Mouse (Mus musculus): ENCODE data around the gene Nfia. TPM values are rescaled to one million over a fixed set of nuclear protein-coding genes. Genes with fewer than 3 reads are reported as not detected.

Nfia gene
- polyA plus RNA-seq, 1 experiment: 8.1 TPM

GRCm38 (mm10) chr4:97775059-97775458, 2.5 kb downstream of the Nfia start:
- Histone ChIP-seq H3K4me3 (ENCODE audit: insufficient read depth, low read length) (peak overlapping the region; percentile 66), H3K4me1 (ENCODE audit: control insufficient read depth, insufficient read depth, low read length) (peaks cover 24% of the 10 kb centered on the region), H3K27ac (ENCODE audit: insufficient read depth, low read depth, low read length) (peak overlapping the region; percentile 32; the same call in 1 of the 2 replicates)
- TF ChIP-seq POLR2A (IDR thresholded peaks at IDR 0.05; ENCODE audit: borderline replicate concordance, low read depth, low read length) (no peak), CTCF (IDR thresholded peaks at IDR 0.05; ENCODE audit: low read depth, low read length) (no peak)

- peak overlapping the region; percentile 66 for H3K4me3 ChIP-seq (ENCODE audit: insufficient read depth, low read length)
- H3K27ac ChIP-seq (ENCODE audit: insufficient read depth, low read depth, low read length): peak overlapping the region; percentile 28; the same call in 1 of the 2 replicates
- no peak for TF ChIP-seq POLR2A (IDR thresholded peaks at IDR 0.05; ENCODE audit: borderline replicate concordance, low read depth, low read length)
- no peak for TF ChIP-seq CTCF (IDR thresholded peaks at IDR 0.05; ENCODE audit: low read depth, low read length)
- H3K4me1 ChIP-seq (ENCODE audit: control insufficient read depth, insufficient read depth, low read length): peaks cover 25% of the 10 kb centered on the region
These were observed 3.1 kb downstream of the Nfia start for GRCm38 (mm10) chr4:97775494-97776265.

- Histone ChIP-seq H3K4me3 (ENCODE audit: insufficient read depth, low read length) (peak overlapping the region; percentile 72), H3K4me1 (ENCODE audit: control insufficient read depth, insufficient read depth, low read length) (peaks cover 23% of the 10 kb centered on the region), H3K27ac (ENCODE audit: insufficient read depth, low read depth, low read length) (peak overlapping the region; percentile 37; the same call in 1 of the 2 replicates)
- TF ChIP-seq POLR2A (IDR thresholded peaks at IDR 0.05; ENCODE audit: borderline replicate concordance, low read depth, low read length) (no peak), CTCF (IDR thresholded peaks at IDR 0.05; ENCODE audit: low read depth, low read length) (no peak)
These were observed 4.0 kb downstream of the Nfia start for GRCm38 (mm10) chr4:97776388-97777080.

- peak overlapping the region; percentile 99 for H3K4me3 ChIP-seq (ENCODE audit: insufficient read depth, low read length)
- TF ChIP-seq POLR2A (IDR thresholded peaks at IDR 0.05; ENCODE audit: borderline replicate concordance, low read depth, low read length): no peak
- TF ChIP-seq CTCF (IDR thresholded peaks at IDR 0.05; ENCODE audit: low read depth, low read length): no peak
- peaks cover 23% of the 10 kb centered on the region for H3K4me1 ChIP-seq (ENCODE audit: control insufficient read depth, insufficient read depth, low read length)
- H3K27ac ChIP-seq (ENCODE audit: insufficient read depth, low read depth, low read length): peak overlapping the region; percentile 37; the same call in 1 of the 2 replicates
These were observed 4.7 kb downstream of the Nfia start for GRCm38 (mm10) chr4:97777081-97777705.

GRCm38 (mm10) chr4:97777706-97778176, 5.2 kb downstream of the Nfia start, which contains the start of gene E130114P18Rik:
Gene E130114P18Rik, minus strand, starts transcription at chr4:97778078.
- peak within 1 kb of the TSS; percentile 99 for H3K4me3 ChIP-seq (ENCODE audit: insufficient read depth, low read length)
- TF ChIP-seq POLR2A (IDR thresholded peaks at IDR 0.05; ENCODE audit: borderline replicate concordance, low read depth, low read length): no peak
- no peak for TF ChIP-seq CTCF (IDR thresholded peaks at IDR 0.05; ENCODE audit: low read depth, low read length)
- peak within 1 kb of the TSS; percentile 37; the same call in 1 of the 2 replicates for H3K27ac ChIP-seq (ENCODE audit: insufficient read depth, low read depth, low read length)
- H3K4me1 ChIP-seq (ENCODE audit: control insufficient read depth, insufficient read depth, low read length): peaks cover 23% of the 10 kb centered on the region

GRCm38 (mm10) chr4:97778211-97779002, 5.9 kb downstream of the Nfia start:
- H3K27ac ChIP-seq (ENCODE audit: insufficient read depth, low read depth, low read length): no peak overlapping the region
- TF ChIP-seq POLR2A (IDR thresholded peaks at IDR 0.05; ENCODE audit: borderline replicate concordance, low read depth, low read length) (no peak), CTCF (IDR thresholded peaks at IDR 0.05; ENCODE audit: low read depth, low read length) (no peak)
- peaks cover 23% of the 10 kb centered on the region for H3K4me1 ChIP-seq (ENCODE audit: control insufficient read depth, insufficient read depth, low read length)
- peak overlapping the region; percentile 99 for H3K4me3 ChIP-seq (ENCODE audit: insufficient read depth, low read length)

- no peak for TF ChIP-seq POLR2A (IDR thresholded peaks at IDR 0.05; ENCODE audit: borderline replicate concordance, low read depth, low read length)
- no peak for TF ChIP-seq CTCF (IDR thresholded peaks at IDR 0.05; ENCODE audit: low read depth, low read length)
- Histone ChIP-seq H3K27ac (ENCODE audit: insufficient read depth, low read depth, low read length) (no peak overlapping the region), H3K4me1 (ENCODE audit: control insufficient read depth, insufficient read depth, low read length) (peaks cover 18% of the 10 kb centered on the region), H3K4me3 (ENCODE audit: insufficient read depth, low read length) (peak overlapping the region; percentile 99)
These were observed 6.7 kb downstream of the Nfia start for GRCm38 (mm10) chr4:97779003-97779930.

GRCm38 (mm10) chr4:97780024-97780423, 7.5 kb downstream of the Nfia start:
- Histone ChIP-seq H3K27ac (ENCODE audit: insufficient read depth, low read depth, low read length) (no peak overlapping the region), H3K4me3 (ENCODE audit: insufficient read depth, low read length) (no peak overlapping the region), H3K4me1 (ENCODE audit: control insufficient read depth, insufficient read depth, low read length) (peaks cover 11% of the 10 kb centered on the region)
- no peak for TF ChIP-seq POLR2A (IDR thresholded peaks at IDR 0.05; ENCODE audit: borderline replicate concordance, low read depth, low read length)
- no peak for TF ChIP-seq CTCF (IDR thresholded peaks at IDR 0.05; ENCODE audit: low read depth, low read length)

Measured in bone marrow macrophage, adult 2 months (primary cell).